Mouse (Mus musculus) adrenal gland, adult 10 weeks (tissue): ENCODE results near the gene Psd4. TPM values are rescaled to one million over a fixed set of nuclear protein-coding genes. Genes with fewer than 3 reads are reported as not detected.

ENCODE experiments used
- polyA plus RNA-seq: library from polyadenylated mRNA; stranded (reverse); fragments of 350-450 nt; fragmentation: Illumina TruSeq; extraction: RNeasy Lipid Tissue Mini Kit (QIAGEN cat#74804); gene quantifications from one replicate; pipeline ENCODE4 v1.2.3, GENCODE M21; 2014; ENCODE audit warnings: low read depth, low replicate concordance

Psd4 gene
- 1.9 TPM for polyA plus RNA-seq

DNA sequence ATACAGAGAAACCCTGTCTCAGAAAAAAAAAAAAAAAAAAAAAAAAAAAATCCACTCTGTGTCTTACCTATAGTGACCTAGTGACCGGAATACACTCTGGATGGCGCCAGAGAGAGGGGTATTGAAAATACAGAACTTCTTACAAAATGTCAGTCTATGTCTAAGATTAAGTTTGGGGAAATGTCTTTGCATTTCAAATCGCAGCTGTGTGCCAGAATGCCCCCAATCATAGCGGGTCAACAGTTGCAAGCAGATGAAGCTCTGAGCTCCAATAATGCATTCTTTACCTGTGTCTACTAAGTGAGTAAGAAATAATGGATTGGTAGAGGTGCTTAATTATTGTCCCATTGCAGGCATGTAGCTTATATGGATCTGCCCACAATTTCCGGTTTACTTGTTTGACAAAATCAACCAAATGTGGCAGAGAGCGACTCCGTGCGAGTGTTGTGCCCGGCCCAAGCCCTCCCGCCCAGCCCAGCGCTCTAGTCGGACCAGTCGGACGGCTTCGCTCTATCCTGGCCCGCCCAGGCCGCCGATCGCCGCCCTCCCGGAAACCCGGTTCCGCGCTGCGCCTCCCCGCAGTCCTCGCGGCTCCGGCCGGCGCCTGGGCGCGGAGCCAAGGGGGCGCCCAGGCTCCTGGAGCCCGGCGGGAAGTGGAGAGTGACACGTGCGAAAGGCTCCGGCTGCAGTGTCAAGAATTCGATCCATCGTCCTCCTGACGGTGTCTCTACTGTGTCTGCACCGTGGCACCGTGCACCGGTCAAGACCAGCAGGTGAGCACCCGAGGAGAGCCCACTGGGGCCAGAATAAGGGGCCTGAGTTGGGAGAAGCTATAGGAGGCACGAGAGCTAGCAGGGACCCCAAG lies at the start of gene Psd4:
TSS of gene Psd4 (plus strand) at position 551 of the 865 bp plus-strand sequence.

DNA sequence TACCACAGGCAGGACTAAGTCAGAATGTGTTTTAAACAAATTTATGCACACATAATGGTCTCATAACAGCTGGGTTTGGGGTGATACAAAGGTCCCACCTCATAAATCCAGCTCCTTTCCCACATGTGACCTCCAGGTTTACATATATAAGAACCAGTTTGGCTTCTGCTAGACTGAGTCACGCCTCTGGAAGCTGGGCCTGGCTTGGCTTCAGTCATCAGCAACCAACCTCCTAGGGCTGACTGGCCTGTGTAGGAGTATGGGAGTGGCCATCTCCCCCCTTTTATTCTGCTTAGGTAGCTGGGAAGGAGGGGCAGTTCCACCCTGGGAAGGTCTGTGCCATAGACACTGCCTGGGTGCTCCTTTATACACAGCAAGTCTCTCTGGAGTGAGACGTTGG lies 30.8 kb upstream of the Psd4 start, which contains the start of gene Il1rn:
TSS of gene Il1rn (plus strand) at position 309 of the 400 bp plus-strand sequence.

Other genes starting within 250 kb of the Psd4 start
- gene Il1f8, start 214.4 kb upstream of the Psd4 start, polyA plus RNA-seq = not detected
- not detected for gene Il1f9, start 181.1 kb upstream of the Psd4 start, polyA plus RNA-seq
- gene Il1f6, start 152.2 kb upstream of the Psd4 start, polyA plus RNA-seq = not detected
- not detected for gene Il1f5, start 90.6 kb upstream of the Psd4 start, polyA plus RNA-seq
- gene Il1f10, start 76.4 kb upstream of the Psd4 start, polyA plus RNA-seq = not detected
- 0.99 TPM for gene Il1rn, start 30.7 kb upstream of the Psd4 start, polyA plus RNA-seq
- gene Pax8, start 108.0 kb downstream of the Psd4 start, polyA plus RNA-seq = not detected